Mouse (Mus musculus): ENCODE results near the gene Mitf.

Gene Mitf

DNA sequence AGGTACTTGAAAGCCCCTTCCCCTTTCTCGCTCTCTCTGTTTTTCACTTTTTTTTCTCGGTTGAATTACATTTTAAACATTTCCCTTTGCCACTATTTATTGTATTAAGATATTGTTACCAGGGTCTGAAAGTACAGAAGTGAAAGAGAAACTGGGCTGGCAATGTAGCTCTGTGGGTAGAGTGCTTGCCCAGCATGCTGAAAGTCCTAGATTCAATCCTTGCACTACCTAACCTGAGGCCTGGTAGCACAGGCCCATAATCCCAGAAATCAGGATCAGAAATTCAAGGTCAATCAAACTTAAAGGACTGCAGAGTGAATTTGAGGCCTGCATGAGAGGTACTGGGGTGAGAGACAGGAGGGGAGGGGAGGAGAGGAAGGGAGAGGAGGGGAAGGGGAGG lies 242.7 kb downstream of the Mitf start:
- DNase-seq = no peak

GRCm38 (mm10) chr6:98061878-98062277 lies 255.0 kb downstream of the Mitf start:
- no peak for DNase-seq

GRCm38 (mm10) chr6:98064926-98065325 lies 258.1 kb downstream of the Mitf start:
- DNase-seq = no peak

- DNase-seq = no peak
These were observed 259.6 kb downstream of the Mitf start for GRCm38 (mm10) chr6:98066420-98066819.
